Mouse (Mus musculus) MEL (cell line): Measurements from ENCODE around the gene Gm17359. TPM values are rescaled to one million over a fixed set of nuclear protein-coding genes. Genes with fewer than 3 reads are reported as not detected.

Experiments
- DNase-seq: peaks from one replicate; pipeline ENCODE4 v3.0.0; 2011; ENCODE audit warnings: low read depth, low spot score
- H3K27ac ChIP-seq: 2 replicates; pipeline ENCODE4 v1.5.1; 2012; ENCODE audit warnings: low read depth, mild to moderate bottlenecking, control low read depth, low read length, moderate library complexity; ENCODE audit not compliant: control insufficient read depth
- H3K27me3 ChIP-seq, 2 experiments: fragments of 150-350 bp in 1 of 2; sonication (generic) in 1 of 2; 2 replicates each; pipeline ENCODE4 v1.6.1; 2012; ENCODE audit warnings: low read length in 2 of 2, mild to moderate bottlenecking in 2 of 2, improper control_type of control experiment in 1 of 2, moderate library complexity in 1 of 2; ENCODE audit not compliant: insufficient read depth in 2 of 2, control insufficient read depth in 1 of 2
- H3K36me3 ChIP-seq, 2 experiments: 2 replicates each; pipeline ENCODE4 v1.6.1; 2012 to 2014; ENCODE audit warnings: low read length in 2 of 2, improper control_type of control experiment in 1 of 2, inconsistent platforms in 1 of 2, mild to moderate bottlenecking in 1 of 2; ENCODE audit not compliant: insufficient read depth in 2 of 2, control insufficient read depth in 1 of 2
- H3K4me1 ChIP-seq, 2 experiments: fragments of 150-350 bp in 1 of 2; sonication (generic) in 1 of 2; 2 replicates each; pipeline ENCODE4 v1.6.1; 2012; ENCODE audit warnings: low read length in 2 of 2, improper control_type of control experiment in 1 of 2, mild to moderate bottlenecking in 1 of 2; ENCODE audit not compliant: insufficient read depth in 2 of 2, control insufficient read depth in 1 of 2
- H3K4me3 ChIP-seq, 2 experiments: fragments of 150-350 bp in 1 of 2; sonication (generic) in 1 of 2; 2 replicates each; pipeline ENCODE4 v1.5.1; 2012; ENCODE audit warnings: low read depth in 2 of 2, low read length in 2 of 2, mild to moderate bottlenecking in 2 of 2, moderate library complexity in 2 of 2, control low read depth in 1 of 2, improper control_type of control experiment in 1 of 2; ENCODE audit not compliant: control insufficient read depth in 1 of 2, insufficient read depth in 1 of 2
- H3K79me2 ChIP-seq: 2 replicates; pipeline ENCODE4 v1.6.1; 2012; ENCODE audit warnings: mild to moderate bottlenecking, low read length, moderate library complexity; ENCODE audit not compliant: control insufficient read depth, poor library complexity, insufficient read depth
- H3K9ac ChIP-seq: 2 replicates; pipeline ENCODE4 v1.6.1; 2012; ENCODE audit warnings: low read depth, mild to moderate bottlenecking, control low read depth, low read length, moderate library complexity; ENCODE audit not compliant: control insufficient read depth, poor library complexity, severe bottlenecking
- H3K9me3 ChIP-seq: fragments of 150-350 bp; sonication (generic); replicated peaks from 2 replicates; pipeline ENCODE4 v1.6.1; 2012; ENCODE audit warnings: mild to moderate bottlenecking, low read length, improper control_type of control experiment, moderate library complexity; ENCODE audit not compliant: insufficient read depth
- BHLHE40 ChIP-seq: IDR thresholded peaks from 2 replicates; pipeline ENCODE4 v1.6.1; 2012; ENCODE audit warnings: low read depth, mild to moderate bottlenecking, inconsistent platforms, low read length, improper control_type of control experiment, borderline replicate concordance
- CHD1 ChIP-seq: IDR thresholded peaks from 2 replicates; pipeline ENCODE4 v1.6.1; 2012; ENCODE audit warnings: low read depth, mild to moderate bottlenecking, inconsistent platforms, low read length, improper control_type of control experiment
- CTCF ChIP-seq, 3 experiments: IDR thresholded peaks in 2 of 3; conservative IDR thresholded peaks in 1 of 3; 2 replicates each; pipeline ENCODE4 v1.5.1; 2011 to 2012; ENCODE audit warnings: low read length in 3 of 3, low read depth in 2 of 3, mild to moderate bottlenecking in 2 of 3, improper control_type of control experiment in 1 of 3, inconsistent platforms in 1 of 3, mixed read lengths in 1 of 3, moderate library complexity in 1 of 3; ENCODE audit not compliant: control insufficient read depth in 1 of 3, insufficient read depth in 1 of 3, poor library complexity in 1 of 3, severe bottlenecking in 1 of 3
- E2F4 ChIP-seq: IDR thresholded peaks from 2 replicates; pipeline ENCODE4 v1.6.1; 2011; ENCODE audit warnings: low read depth, low read length, improper control_type of control experiment, borderline replicate concordance
- ELF1 ChIP-seq: IDR thresholded peaks from 2 replicates; pipeline ENCODE4 v1.6.1; 2014; ENCODE audit warnings: low read depth, mild to moderate bottlenecking, inconsistent platforms, low read length, improper control_type of control experiment, moderate library complexity
- EP300 ChIP-seq, 2 experiments: IDR thresholded peaks; 2 replicates each; pipeline ENCODE4 v1.6.1; 2011; ENCODE audit warnings: improper control_type of control experiment in 2 of 2, low read length in 2 of 2, low read depth in 1 of 2, mild to moderate bottlenecking in 1 of 2
- ETS1 ChIP-seq: IDR thresholded peaks from 2 replicates; pipeline ENCODE4 v1.6.1; 2012; ENCODE audit warnings: low read depth, mild to moderate bottlenecking, inconsistent platforms, low read length, improper control_type of control experiment, moderate library complexity
- KAT2A ChIP-seq: conservative IDR thresholded peaks from 2 replicates; pipeline ENCODE4 v1.6.1; 2012; ENCODE audit warnings: low read depth, low read length, improper control_type of control experiment, inconsistent platforms
- MAFK ChIP-seq: IDR thresholded peaks from 2 replicates; pipeline ENCODE4 v1.6.1; 2011; ENCODE audit warnings: low read depth, mild to moderate bottlenecking, low read length, improper control_type of control experiment, borderline replicate concordance
- MEF2A ChIP-seq: IDR thresholded peaks from 2 replicates; pipeline ENCODE4 v1.6.1; 2014; ENCODE audit warnings: low read depth, mild to moderate bottlenecking, inconsistent platforms, low read length, improper control_type of control experiment; ENCODE audit not compliant: poor library complexity, insufficient replicate concordance, severe bottlenecking; ENCODE audit errors: extremely low read depth
- MXI1 ChIP-seq: IDR thresholded peaks from 2 replicates; pipeline ENCODE4 v1.6.1; 2011; ENCODE audit warnings: mild to moderate bottlenecking, low read depth, low read length, improper control_type of control experiment
- MYB ChIP-seq: IDR thresholded peaks from 2 replicates; pipeline ENCODE4 v1.6.1; 2011; ENCODE audit warnings: mild to moderate bottlenecking, low read depth, low read length, improper control_type of control experiment
- NRF1 ChIP-seq: IDR thresholded peaks from 2 replicates; pipeline ENCODE4 v1.6.1; 2014; ENCODE audit warnings: low read depth, mild to moderate bottlenecking, inconsistent platforms, low read length, improper control_type of control experiment, moderate library complexity; ENCODE audit not compliant: poor library complexity, insufficient read depth, severe bottlenecking
- POLR2A ChIP-seq, 2 experiments: IDR thresholded peaks; 2 replicates each; pipeline ENCODE4 v1.6.1; 2011 to 2012; ENCODE audit warnings: low read length in 2 of 2, mild to moderate bottlenecking in 2 of 2, control low read depth in 1 of 2, improper control_type of control experiment in 1 of 2, low read depth in 1 of 2, moderate library complexity in 1 of 2; ENCODE audit not compliant: control insufficient read depth in 1 of 2, insufficient read depth in 1 of 2, poor library complexity in 1 of 2
- RCOR1 ChIP-seq: IDR thresholded peaks from 2 replicates; pipeline ENCODE4 v1.6.1; 2012; ENCODE audit warnings: low read depth, mild to moderate bottlenecking, inconsistent platforms, low read length, improper control_type of control experiment
- TCF12 ChIP-seq: IDR thresholded peaks from 2 replicates; pipeline ENCODE4 v1.6.1; 2014; ENCODE audit warnings: low read depth, mild to moderate bottlenecking, inconsistent platforms, low read length, improper control_type of control experiment, moderate library complexity
- ZC3H11A ChIP-seq: IDR thresholded peaks from 2 replicates; pipeline ENCODE4 v1.6.1; 2012; ENCODE audit warnings: low read depth, mild to moderate bottlenecking, inconsistent platforms, low read length, improper control_type of control experiment
- ZKSCAN1 ChIP-seq: IDR thresholded peaks from 2 replicates; pipeline ENCODE4 v1.6.1; 2012; ENCODE audit warnings: low read depth, mild to moderate bottlenecking, inconsistent platforms, low read length, improper control_type of control experiment, moderate library complexity
- ZMIZ1 ChIP-seq: IDR thresholded peaks from 2 replicates; pipeline ENCODE4 v1.6.1; 2012; ENCODE audit warnings: low read depth, mild to moderate bottlenecking, inconsistent platforms, low read length, improper control_type of control experiment, moderate library complexity
- polyA plus RNA-seq, 2 experiments: library from polyadenylated mRNA; stranded (reverse) in 1 of 2; unstranded in 1 of 2; fragments of >175 nt in 1 of 2; fragments of >200 nt in 1 of 2; gene quantifications; 2 replicates each; pipeline versions ENCODE4 v1.2.1 to v1.2.4; 2012; ENCODE audit warnings: low replicate concordance in 2 of 2, low read depth in 1 of 2; ENCODE audit not compliant: insufficient read length in 2 of 2, insufficient read depth in 1 of 2, missing spikeins in 1 of 2
- total RNA-seq: library from RNA; depleted of rRNA; stranded (reverse); fragments of 300-350 nt; gene quantifications from 2 replicates; pipeline ENCODE4 v1.2.3, GENCODE M21; 2012

Gm17359 gene
- total and polyA plus RNA-seq, 3 experiments, result 0.15 TPM; not detected in 2

GRCm38 (mm10) chr3:79445041-79445440 lies 108.6 kb downstream of the Gm17359 start:
- H3K79me2 ChIP-seq, result no peaks in the 10 kb centered on the region
- no peaks in the 10 kb centered on the region; a peak in 1 of 4 replicates for H3K4me1 ChIP-seq
- H3K36me3 ChIP-seq, result no peaks in the 10 kb centered on the region
- no peak for DNase-seq
- H3K9me3 ChIP-seq, result no peaks in the 10 kb centered on the region
- no peaks in the 10 kb centered on the region for H3K27me3 ChIP-seq
- H3K27ac ChIP-seq, result no peak overlapping the region
- TF ChIP-seq ZC3H11A (no peak), POLR2A (IDR thresholded peaks at IDR 0.05; ENCODE audit: control insufficient read depth in 1 of 2, insufficient read depth in 1 of 2, low read depth in 1 of 2, low read length in 2 of 2, poor library complexity in 1 of 2) (no peak), MYB (no peak), CHD1 (no peak), E2F4 (no peak), MEF2A (no peak), ETS1 (no peak), ZMIZ1 (no peak), CTCF (IDR thresholded peaks at IDR 0.05 in 2 of 3, conservative IDR thresholded peaks at IDR 0.05 in 1 of 3; ENCODE audit: control insufficient read depth in 1 of 3, insufficient read depth in 1 of 3, low read depth in 2 of 3, low read length in 3 of 3, poor library complexity in 1 of 3, severe bottlenecking in 1 of 3) (no peak), MAFK (no peak), NRF1 (no peak)
- TF ChIP-seq, all 39 proteins: peak for 0
- Histone ChIP-seq H3K4me3 (no peak overlapping the region), H3K9ac (no peak overlapping the region)

DNA sequence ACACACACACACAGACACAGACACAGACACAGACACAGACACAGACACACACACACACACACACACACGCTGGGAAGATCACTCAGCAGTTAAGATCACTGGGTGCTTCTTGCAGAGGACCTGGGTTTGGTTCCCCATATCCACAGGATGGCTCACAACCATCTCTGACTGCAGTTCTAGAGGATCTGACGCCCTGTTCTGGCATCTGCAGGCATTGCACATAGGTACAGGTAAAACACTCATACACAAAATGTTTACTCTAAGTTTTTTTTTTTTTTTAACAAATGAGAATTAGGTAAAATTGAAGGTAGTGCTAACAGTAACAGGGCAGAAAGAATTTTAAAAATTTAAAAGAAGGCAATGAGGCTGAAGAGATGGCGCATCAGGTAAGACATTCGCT lies 109.7 kb downstream of the Gm17359 start:
- no peak for DNase-seq
- TF ChIP-seq CTCF (IDR thresholded peaks at IDR 0.05 in 2 of 3, conservative IDR thresholded peaks at IDR 0.05 in 1 of 3; ENCODE audit: control insufficient read depth in 1 of 3, insufficient read depth in 1 of 3, low read depth in 2 of 3, low read length in 3 of 3, poor library complexity in 1 of 3, severe bottlenecking in 1 of 3) (no peak), MXI1 (no peak), BHLHE40 (no peak), TCF12 (no peak), KAT2A (no peak), RCOR1 (no peak), ELF1 (no peak), NRF1 (no peak), ETS1 (no peak), EP300 (IDR thresholded peaks at IDR 0.05; ENCODE audit: low read depth in 1 of 2, low read length in 2 of 2) (no peak), ZKSCAN1 (no peak)
- H3K27ac ChIP-seq, result no peak overlapping the region
- H3K4me3 ChIP-seq, result no peak overlapping the region
- no peaks in the 10 kb centered on the region for H3K9me3 ChIP-seq
- no peaks in the 10 kb centered on the region; a peak in 1 of 4 replicates for H3K4me1 ChIP-seq
- no peaks in the 10 kb centered on the region for H3K79me2 ChIP-seq
- no peak overlapping the region for H3K9ac ChIP-seq
- H3K36me3 ChIP-seq, result no peaks in the 10 kb centered on the region
- H3K27me3 ChIP-seq, result no peaks in the 10 kb centered on the region
